Mouse (Mus musculus): ENCODE results near the gene Ncoa1. TPM values are rescaled to one million over a fixed set of nuclear protein-coding genes. Genes with fewer than 3 reads are reported as not detected.
"Not testable (repeated sequence)": the region's sequence is repeated elsewhere in the genome, so short reads cannot be mapped to it uniquely, and the experiment has no call there.

Ncoa1 gene
- total RNA-seq, 4 experiments from 2014 or later, result 28.7 to 31.0 (median 29.4) TPM

DNA sequence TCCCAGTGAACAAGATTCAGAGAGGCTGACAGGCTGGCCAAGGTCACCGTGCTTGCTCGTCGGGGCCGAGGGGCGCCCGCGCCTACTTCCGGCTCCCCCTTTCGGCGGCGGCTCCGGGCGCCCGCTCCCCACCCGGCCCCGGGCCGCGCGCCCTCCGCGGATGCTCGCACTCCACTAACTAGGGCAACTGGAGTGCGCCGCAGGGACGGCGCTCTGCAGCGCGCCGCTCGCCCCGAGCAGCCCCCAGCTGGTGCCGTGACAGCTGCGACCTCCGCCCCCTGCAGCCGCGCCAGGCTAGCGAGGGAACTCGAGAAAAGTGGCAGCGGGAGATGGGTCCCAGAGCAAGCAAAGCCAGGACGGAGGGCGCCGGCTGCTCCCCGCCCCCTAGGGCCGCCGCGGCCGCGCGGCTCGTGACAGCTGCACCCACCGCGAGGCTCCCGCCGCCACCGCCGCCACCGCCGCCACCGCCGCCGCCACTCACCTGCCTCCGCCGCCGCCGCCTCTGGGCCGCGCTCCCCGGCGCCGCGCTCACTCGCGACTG lies 621 bp downstream of the Ncoa1 start:
- no peak for DNase-seq (ENCODE audit: low spot score)

DNA sequence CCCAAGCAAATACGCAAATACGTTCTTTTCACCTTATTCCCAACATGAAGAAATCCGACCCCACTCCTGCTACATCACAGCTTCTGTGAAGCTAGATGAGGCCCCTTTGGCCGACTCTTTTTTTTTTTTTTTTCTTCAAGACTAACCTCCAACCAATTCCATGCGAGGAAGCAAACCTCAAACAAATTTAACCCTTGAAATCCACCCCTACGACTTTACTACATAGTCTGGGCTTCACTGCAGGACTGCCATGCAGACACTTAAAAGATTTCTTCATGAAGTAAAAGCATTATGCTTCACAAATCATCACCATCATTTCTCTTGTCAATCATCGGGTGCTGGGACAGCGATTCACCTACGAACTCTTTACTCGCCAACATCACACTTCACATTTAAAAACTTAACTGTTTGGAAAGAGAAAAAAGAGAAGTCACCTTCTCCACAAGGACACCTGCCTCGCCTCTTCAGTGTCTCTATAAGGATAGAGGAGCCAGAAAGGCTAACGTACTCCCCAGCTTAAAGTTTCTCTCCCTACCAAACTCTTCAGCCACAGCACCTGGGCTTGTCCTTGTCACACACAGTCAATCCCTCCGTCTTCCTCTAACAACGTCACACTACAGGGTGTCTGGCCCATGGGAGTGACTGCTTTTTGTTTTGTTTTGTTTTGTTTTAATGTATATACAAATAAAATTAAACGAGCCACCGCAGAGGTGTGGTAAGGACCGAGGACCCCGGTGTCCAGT lies 1.6 kb downstream of the Ncoa1 start:
- DNase-seq (ENCODE audit: low spot score), result no peak

DNA sequence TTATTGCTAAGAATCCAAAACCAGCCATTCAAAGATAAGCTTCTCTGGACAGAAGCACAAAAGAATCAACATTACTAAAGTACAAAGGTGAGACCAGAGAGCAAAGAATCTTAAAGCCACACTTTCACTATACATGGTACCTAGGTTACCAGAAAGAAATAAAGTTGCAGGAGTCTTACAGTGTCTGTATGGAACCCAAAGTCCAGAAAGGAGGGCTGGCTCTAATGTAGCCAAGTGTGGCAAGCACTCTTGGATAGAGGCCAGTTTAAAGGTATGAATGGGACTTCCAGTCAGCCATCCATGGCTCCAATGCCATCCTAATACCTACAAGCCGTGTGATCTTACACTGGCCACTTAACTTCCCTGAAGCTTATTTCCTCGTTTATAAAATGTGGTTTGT lies 7.9 kb downstream of the Ncoa1 start:
- no peak for DNase-seq (ENCODE audit: low spot score)

DNA sequence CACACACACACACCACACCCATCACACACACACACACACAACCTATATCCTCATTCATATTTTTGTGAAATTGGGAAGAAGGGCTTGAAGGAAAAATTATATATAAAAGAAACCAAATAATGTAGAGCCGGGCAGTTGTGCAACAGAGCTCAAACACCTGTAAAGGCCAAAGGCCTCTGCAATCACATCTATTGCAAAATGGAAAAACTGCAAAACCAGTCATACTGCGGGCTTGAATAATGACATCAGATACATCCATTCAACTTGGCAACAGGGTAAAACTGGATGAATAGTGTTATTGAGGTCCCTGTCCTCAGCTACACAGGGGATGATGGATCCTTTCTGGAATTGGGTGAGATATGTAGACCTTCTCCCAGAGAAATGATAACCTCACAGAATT lies 13.3 kb downstream of the Ncoa1 start:
- DNase-seq (ENCODE audit: low spot score), result no peak

DNA sequence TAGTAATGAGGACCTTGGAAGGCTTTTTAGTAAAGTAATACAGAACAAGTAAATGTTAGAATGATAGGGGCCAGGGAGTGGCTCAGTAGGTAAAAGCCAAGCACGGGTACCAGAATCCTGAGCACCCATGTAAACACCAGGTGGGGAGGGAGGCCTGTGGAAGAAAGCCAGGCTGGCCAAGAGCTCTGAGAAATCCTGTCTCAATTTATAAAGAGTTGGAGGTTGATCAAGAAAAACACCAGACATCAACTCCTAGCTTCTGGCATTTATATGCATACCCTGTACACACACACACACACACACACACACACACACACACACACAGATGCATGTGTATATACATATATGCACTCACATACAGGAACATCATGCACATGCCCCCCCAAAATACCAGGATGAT lies 14.6 kb downstream of the Ncoa1 start:
- no peak for DNase-seq (ENCODE audit: low spot score)

DNA sequence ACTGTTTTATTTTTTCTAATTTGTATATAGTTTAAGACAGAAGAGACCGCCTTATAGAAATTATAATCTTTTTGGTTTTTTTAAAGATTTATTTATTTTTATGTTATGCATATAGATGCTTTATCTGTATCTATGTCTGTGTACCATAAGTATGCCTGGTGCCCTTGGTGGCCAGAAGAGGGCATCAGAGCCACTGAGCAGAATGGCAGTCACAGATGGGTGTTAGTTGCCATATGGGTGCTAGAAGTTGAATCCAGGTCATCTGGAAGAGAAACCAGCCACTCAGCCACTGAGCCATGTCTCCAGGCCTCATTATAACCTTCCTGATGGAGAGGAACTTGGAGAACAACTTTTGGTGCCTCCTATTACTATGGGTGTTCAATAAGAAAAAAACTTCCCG lies 16.0 kb downstream of the Ncoa1 start:
- DNase-seq (ENCODE audit: low spot score), result no peak

DNA sequence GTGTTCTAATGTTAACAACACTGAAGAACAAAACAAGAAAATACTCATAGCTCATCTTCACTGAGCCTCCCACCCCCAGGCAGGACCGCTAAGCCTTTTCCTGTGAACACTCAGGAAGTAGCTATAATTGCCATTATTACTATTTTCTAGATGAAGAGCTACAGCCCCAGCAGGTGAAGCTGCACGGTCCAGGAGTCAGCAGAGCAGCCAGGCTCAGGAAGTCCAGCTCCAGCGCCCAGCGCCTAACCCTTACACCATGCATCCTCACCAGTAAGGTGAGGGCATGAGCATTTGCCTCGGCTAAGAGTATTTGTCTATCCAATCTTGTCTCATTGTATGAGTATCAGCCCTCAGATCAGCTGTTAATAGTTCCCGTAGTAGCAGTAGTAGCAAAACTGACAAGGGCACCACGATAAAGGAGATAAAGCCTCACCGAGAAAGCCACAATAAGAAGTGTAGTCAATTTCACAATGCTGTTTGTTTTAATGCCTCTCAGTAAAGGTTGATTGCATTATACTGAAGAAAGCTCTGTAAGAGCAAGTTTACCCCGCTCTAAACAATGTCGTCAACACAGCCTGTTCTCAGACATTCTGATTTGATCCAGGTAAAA lies 21.9 kb downstream of the Ncoa1 start:
- DNase-seq (ENCODE audit: low spot score), result no peak

DNA sequence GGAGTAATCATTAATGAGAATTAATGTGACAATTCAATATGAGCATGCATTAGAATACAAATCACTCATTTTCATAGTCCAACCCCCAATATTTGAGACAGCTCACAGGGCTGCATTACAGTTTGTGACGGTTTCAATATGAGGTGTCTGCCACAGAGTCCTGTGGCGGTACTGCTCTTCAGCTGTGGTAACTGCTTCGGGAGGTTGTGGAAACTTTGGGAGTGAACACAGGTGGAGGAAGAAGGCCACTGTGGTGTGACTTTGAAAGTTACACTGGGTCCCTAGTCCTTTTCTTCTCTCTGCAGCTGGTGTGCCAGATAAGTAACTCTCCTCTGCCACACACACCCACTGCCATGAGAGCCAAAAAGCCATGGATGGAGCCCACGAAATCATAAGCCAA lies 22.7 kb downstream of the Ncoa1 start:
- DNase-seq (ENCODE audit: low spot score), result no peak

DNA sequence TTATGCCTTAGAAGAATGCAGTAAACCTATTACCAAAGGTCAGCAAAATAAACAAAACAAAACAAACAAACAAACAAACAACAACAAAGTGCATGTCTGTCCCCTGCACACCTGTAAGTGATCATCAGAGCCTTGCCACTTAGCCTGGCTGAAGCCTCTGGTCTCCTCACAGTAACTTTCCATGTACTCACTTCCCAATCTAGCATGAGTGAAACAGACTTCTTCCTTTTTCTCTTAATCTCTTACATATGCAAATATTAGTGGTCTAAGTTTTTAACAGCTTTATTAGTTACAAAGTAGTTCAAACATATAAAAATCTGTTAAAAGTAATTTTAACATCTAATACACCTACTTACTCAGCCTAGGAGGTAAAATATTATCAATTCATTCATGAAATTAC lies 24.7 kb downstream of the Ncoa1 start:
- no peak for DNase-seq (ENCODE audit: low spot score)

DNA sequence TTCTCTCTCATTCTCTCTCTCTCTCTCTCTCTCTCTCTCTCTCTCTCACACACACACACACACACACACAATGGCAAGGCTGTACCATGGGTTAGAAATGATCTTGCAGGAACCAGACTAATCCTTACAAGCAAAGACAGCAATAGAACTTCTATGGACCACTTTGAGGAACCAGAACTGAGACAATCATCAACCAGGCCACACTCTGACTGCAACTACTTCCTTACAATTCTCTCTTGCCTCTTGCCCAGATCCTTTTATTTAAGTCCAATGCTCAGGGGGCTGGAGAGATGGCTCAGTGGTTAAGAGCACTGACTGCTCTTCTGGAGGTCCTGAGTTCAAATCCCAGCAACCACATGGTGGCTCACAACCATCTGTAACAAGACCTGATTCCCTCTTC lies 26.5 kb downstream of the Ncoa1 start:
- DNase-seq (ENCODE audit: low spot score), result not testable (repeated sequence)

DNA sequence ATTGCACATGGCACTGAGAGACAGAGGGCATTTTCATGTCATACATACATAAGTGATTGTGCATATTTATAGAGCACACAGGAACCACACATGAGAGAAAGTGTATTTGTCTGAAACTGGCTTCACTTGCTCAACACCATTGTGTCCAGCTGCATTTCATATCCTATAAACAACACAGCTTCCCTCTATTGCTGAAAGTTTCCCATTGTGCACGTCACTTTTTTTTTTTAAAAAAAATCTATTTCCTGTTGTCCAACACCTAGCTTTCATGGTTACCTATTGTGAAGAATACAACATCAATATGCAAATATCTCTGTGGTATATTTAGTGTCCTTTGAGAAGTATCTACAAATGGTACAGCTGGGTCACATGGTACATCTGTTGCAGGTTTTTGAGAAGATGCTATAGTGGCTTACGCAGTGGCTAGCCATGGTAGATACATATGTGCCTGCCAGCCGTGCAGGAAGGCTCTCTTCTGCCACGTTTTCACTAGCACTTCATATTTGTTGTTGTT lies 28.8 kb downstream of the Ncoa1 start:
- no peak for DNase-seq (ENCODE audit: low spot score)

DNA sequence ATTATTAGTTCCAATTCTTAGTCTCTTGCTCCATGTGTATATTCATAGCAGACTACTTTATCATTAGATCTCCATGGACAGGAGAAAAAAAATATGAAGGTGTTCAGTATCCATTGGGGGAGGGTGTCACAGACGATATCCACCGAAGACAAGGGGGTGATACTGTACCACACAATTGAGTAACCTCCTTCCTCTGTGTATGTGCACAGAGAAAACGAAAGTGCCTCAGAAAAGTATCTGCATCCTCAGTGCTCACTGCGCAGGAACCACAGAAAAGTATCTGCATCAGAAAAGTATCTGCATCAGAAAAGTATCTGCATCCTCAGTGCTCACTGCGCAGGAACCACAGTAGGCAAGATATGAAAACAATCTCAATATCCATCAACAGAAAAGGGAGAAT lies 32.0 kb downstream of the Ncoa1 start:
- DNase-seq (ENCODE audit: low spot score), result no peak

DNA sequence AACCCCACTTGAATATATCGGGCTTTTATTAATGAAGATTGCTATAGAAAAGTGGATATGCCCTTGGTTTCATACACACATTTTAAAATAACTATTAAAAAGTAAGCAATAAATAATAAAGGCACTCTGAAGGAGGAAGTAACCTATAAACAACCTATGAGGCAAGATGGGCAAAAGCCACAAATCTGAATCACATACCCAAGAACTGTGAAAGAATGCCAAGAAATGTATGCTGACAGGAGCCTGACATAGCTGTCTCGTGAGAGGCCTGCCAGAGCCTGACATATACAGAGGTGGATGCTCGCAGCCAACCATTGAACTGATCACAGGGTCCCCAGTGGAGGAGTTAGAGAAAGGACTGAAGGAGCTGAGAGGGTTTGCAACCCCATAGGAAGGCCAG lies 35.5 kb downstream of the Ncoa1 start:
- no peak for DNase-seq (ENCODE audit: low spot score)

DNA sequence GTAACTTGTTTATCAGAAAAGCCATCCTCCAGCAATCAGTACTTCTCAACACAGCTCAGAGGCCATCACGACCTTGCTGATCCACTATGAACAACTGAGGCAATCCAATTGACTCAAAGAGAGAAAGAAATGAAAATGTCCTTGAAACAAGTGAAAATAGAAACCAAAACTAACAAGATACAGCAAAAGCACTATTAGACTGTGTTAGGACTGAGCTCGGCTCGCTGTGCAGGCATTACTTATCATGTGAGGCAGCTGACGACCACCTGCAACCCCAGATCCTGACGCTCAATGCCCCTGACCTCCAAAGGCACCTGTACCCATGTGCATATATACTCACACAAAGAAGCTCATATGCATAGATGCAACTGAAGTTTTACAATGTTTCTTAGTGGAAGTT lies 40.8 kb downstream of the Ncoa1 start:
- DNase-seq (ENCODE audit: low spot score), result no peak

DNA sequence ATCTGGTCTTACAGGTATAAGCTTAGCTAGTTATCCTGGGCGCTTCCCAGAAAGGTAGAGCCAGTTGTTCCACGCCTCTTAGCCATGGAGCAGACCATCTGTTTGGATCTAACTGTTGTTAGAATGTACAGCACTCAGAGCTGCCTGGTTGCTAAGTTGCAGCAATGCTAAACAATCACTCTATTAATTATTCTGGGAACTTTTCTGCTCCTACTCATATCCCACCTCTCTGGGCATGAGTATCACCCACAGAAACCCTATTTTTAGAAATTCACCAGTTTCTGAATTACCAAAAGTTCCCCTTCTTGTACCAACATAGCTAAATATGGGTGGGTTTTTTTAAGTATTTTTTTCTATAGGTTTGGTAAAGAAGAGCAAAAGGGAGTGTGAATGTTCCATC lies 43.4 kb downstream of the Ncoa1 start:
- no peak for DNase-seq (ENCODE audit: low spot score)

DNA sequence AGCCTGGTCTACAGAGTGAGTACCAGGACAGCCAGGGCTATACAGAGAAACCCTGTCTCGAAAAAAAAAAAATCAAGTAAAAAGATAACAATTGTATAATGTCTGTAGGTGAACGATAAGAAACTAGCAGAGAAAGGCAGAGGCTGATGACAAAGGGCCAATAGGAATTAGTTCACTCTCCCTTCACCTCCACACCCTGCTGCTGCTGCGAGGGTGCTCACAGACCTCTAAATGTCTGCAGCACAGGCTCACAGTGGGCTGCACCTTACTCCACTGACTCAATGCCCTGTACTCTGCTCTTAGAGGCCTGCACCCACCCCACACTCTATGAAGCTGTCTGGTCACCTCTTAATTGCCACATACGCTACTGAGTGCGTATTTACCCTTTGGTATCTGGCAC lies 45.0 kb downstream of the Ncoa1 start:
- DNase-seq (ENCODE audit: low spot score), result no peak

DNA sequence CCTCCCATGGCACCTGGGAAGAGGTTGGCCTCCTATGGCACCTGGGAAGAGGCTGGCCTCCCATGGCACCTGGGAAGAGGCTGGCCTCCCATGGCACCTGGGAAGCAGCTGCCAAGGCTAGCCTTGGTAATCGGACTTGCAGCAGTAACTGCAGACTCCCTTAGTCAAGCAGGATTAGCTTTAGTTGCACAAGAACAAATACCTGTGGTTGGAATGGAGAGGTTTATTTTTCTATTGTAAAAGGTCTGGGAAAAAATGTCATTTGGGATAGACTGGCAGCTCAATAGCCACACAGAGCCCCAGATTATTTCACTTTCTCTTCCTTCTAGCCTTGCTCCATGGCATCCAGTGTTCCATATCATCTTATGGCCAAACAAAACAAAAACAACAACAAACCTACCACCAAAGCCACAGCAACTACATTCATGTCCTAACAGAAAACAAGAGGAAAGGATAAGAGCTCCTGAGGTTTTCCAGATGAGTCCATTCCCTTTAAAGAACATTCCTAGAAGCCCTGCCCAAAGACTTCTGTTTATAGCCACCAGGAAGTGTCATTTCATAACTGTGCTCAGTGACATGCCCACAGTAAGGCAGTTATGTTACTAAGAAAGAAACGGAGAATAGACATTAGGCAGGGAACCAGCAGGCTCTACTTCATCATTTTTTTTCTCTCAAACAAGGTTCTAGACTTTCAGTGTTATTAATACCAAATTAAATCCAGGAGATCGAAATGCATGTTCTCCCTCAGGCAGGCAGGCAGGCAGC lies 46.7 kb downstream of the Ncoa1 start:
- DNase-seq (ENCODE audit: low spot score), result peak; percentile 13

DNA sequence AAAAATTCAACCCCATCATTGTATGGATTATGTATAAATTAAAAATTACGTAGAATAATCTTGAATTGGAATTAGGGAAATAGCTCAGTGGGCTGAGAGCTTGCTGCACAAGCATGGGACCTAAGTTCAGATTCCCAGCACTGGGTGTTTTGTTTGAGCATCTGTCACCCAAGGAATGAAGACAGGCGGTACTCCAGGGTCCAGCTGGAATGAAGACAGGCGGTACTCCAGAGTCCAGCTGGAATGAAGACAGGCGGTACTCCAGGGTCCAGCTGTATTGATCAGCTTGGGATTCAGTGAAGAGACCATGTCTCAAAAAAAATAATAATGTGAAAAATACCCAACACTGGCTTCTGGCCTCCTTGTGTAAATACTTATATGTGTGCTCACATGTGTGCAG lies 58.2 kb downstream of the Ncoa1 start:
- no peak for DNase-seq (ENCODE audit: low spot score)

DNA sequence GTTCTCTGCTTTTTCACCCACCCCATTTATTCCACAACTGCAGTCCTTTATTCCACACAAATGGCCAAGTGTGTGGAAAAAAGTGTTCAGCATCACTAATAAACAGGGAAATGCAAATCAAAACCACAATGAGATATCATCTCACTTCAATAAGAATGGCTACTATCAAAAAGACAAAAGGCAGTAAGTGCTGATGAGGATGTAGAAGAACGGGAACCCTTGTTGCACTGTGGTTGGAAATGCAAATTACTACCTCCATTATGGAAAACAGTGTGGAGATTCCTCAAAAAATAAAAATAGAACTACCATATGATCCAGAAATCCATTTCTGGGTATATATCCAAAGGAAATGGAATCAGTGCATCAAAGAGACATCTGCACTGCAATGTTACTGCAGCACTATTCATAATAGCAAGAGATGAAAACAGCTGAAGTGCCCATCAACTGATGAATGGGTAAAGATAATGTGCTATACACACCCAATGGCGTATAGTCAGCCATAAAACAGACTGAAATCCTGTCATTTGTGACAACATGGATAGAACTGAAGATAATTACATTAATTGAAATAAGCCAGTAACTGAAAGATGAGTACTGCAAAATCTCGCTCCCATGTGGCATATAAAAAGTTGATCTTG lies 59.2 kb downstream of the Ncoa1 start:
- DNase-seq (ENCODE audit: low spot score), result no peak

DNA sequence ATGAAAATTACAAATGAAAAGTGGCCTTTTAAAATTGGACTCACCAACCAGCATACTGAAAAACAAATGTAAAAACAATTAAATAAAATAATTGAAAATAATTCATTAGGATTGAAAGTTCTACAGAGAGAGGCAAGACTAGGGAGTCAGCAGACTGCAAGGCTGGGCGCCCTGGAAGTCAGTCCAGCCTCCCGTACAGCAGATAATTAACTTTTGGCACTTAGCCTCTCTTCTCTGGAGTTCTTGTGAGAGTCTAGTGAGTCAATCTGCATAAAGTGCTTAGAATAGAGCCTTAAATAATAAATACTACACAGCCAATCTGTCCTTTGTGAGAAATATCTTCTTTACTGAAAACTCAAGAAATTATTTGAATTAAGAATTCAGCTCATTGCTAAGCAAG lies 69.9 kb downstream of the Ncoa1 start:
- DNase-seq (ENCODE audit: low spot score), result no peak

DNA sequence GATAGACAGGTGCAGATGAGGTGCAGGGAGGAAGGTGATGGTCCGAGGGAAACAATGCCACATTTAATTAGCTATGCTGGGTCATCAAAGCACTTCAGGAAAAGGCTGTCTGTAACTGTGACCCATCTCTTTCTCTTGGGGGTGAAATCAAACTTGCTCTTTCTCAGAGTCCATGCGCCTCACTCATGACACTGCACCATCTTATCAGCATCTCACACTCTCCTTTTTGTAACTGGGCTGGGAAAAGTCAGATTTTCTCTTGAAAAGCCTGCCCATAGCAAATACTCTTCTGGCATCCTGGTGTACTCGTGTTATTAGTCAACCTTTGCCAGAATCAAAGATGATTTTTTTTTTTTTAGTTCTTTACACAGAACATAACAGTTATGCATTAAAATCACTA lies 70.8 kb downstream of the Ncoa1 start:
- no peak for DNase-seq (ENCODE audit: low spot score)

DNA sequence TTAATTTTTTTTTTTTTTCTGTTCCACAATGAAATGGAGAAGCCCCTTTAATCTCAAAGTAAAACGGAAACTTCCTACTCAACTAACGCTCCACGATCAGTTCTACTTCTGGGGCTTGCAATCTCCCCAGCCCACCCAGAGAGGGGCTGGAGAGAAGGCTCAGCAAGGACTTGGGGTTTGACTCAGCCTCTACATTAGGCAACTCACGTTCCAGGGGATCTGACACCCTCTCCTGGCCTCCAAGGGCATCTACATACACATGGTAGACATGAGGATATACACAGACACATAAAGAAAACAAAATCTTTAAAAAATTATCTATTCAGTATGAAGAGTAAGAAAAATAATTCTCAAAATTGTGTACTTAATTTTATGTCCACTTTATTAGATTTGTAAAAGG lies 73.8 kb downstream of the Ncoa1 start:
- no peak for DNase-seq (ENCODE audit: low spot score)
